27 mouse cellular contexts compared by ENCODE assay signal in genomic region chr2:125651563-125651962, GRCm38 (mm10). TPM values are rescaled to one million over a fixed set of nuclear protein-coding genes. Genes with fewer than 3 reads are reported as not detected.
DNase-seq lines count a peak whose midpoint lies in the region; TF ChIP-seq lines count a peak whose summit lies in the region.
"Had no signal": no experiment of that assay in that cellular context is flagged by ENCODE, and none has a peak within 500 bp of the region (broad histone marks: within the 10 kb centered on the region; RNA-seq: fewer than 3 reads in every experiment).

No protein-coding gene starts in this region.

- no peak for TF ChIP-seq CTCF in gastrocnemius, adult 2 months (IDR thresholded peaks at IDR 0.05)
- TF ChIP-seq CTCF in liver, adult 2 months (IDR thresholded peaks at IDR 0.05; ENCODE audit: low read depth, low read length), result no peak

- no peak for DNase-seq in gastrocnemius, adult 2 months
- DNase-seq in gastrocnemius, postnatal 36 days, result no peak
- peak; percentile 23 to 43 for DNase-seq in heart, adult 9 months (ENCODE audit: low spot score in 2 of 2)
- no peak for DNase-seq in heart, postnatal 4 days
- no peak for DNase-seq in liver, adult 2 months (ENCODE audit: extremely low read depth, low read depth, low spot score)
- DNase-seq in liver, result no peak
- DNase-seq in urinary bladder, postnatal 25 days (ENCODE audit: low spot score), result no peak
- DNase-seq: cerebellum, adult 8-10 months; cerebellum, postnatal 25 days; forebrain, postnatal 0 days; gastrocnemius, postnatal 10 days; kidney, postnatal 4 days; liver, embryonic 13.5 days; lung, adult 18-20 months; right cerebral cortex, postnatal 4 days; thymus, adult 18-20 months; thymus, postnatal 25 days had no signal

- intact Hi-C loops in gastrocnemius, adult 2 months (cut with DNase I), result loop anchor here (10.0 kb wide), 1 partner anchor 873 kb away; no protein-coding TSS in a partner anchor
- intact Hi-C loops in gastrocnemius, postnatal 36 days (cut with DNase I), result no loop called here

- no peaks in the 10 kb centered on the region for H3K79me2 ChIP-seq in liver, adult 2 months (ENCODE audit: control insufficient read depth, insufficient read depth, low read length)

- 62% methylated on average over 8 of the region's 8 CpGs for WGBS in liver, adult 2 months

- 0 out of 2 replicates have a peak overlapping the region, but pooled peaks have one; percentile 15 for H3K9ac ChIP-seq in liver, adult 2 months (ENCODE audit: low read depth, low read length)
- H3K9ac ChIP-seq: embryonic facial prominence, embryonic 15.5 days; forebrain, embryonic 12.5 days; forebrain, postnatal 0 days; hindbrain, embryonic 15.5 days; limb, embryonic 13.5 days; liver, embryonic 13.5 days; midbrain, embryonic 13.5 days; neural tube, embryonic 13.5 days had no signal

- no peak overlapping the region for H3K27ac ChIP-seq in gastrocnemius, adult 2 months
- no peak overlapping the region for H3K27ac ChIP-seq in liver, adult 2 months (replicated peaks; ENCODE audit: insufficient read depth, low read depth, low read length)
- H3K27ac ChIP-seq: embryonic facial prominence, embryonic 10.5 days; embryonic facial prominence, embryonic 15.5 days; forebrain, embryonic 12.5 days; hindbrain, embryonic 10.5 days; hindbrain, embryonic 15.5 days; limb, embryonic 13.5 days; liver, embryonic 13.5 days; macrophage; midbrain, embryonic 13.5 days; neural tube, embryonic 13.5 days; stomach, postnatal 0 days had no signal

- no peak for TF ChIP-seq POLR2A in liver, adult 2 months (IDR thresholded peaks at IDR 0.05; ENCODE audit: extremely low read depth, insufficient read depth, low read length)

- no peaks in the 10 kb centered on the region for H3K27me3 ChIP-seq in liver, adult 2 months (ENCODE audit: control insufficient read depth, insufficient read depth, low read length)
- H3K27me3 ChIP-seq: embryonic facial prominence, embryonic 15.5 days; forebrain, embryonic 12.5 days; hindbrain, embryonic 15.5 days; limb, embryonic 13.5 days; liver, embryonic 13.5 days; midbrain, embryonic 13.5 days; neural tube, embryonic 13.5 days had no signal

- H3K4me3 ChIP-seq in gastrocnemius, adult 2 months, result peak overlapping the region; percentile 21
- no peak overlapping the region; the same call in 1 of the 2 replicates for H3K4me3 ChIP-seq in liver, adult 2 months (ENCODE audit: insufficient read depth, low read depth, low read length)
- H3K4me3 ChIP-seq: embryonic facial prominence, embryonic 10.5 days; embryonic facial prominence, embryonic 15.5 days; forebrain, embryonic 12.5 days; hindbrain, embryonic 10.5 days; hindbrain, embryonic 15.5 days; limb, embryonic 13.5 days; liver, embryonic 13.5 days; midbrain, embryonic 13.5 days; neural tube, embryonic 13.5 days had no signal

- no peaks in the 10 kb centered on the region for H3K36me3 ChIP-seq in liver, adult 2 months (ENCODE audit: control insufficient read depth, insufficient read depth, low read length)
- H3K36me3 ChIP-seq: embryonic facial prominence, embryonic 10.5 days; embryonic facial prominence, embryonic 15.5 days; forebrain, embryonic 12.5 days; hindbrain, embryonic 10.5 days; hindbrain, embryonic 15.5 days; limb, embryonic 13.5 days; liver, embryonic 13.5 days; midbrain, embryonic 13.5 days; neural tube, embryonic 13.5 days had no signal

- peaks cover 2% of the 10 kb centered on the region; the same call in 1 of the 2 replicates for H3K4me1 ChIP-seq in liver, adult 2 months (ENCODE audit: control insufficient read depth, insufficient read depth, low read length)
- H3K4me1 ChIP-seq: embryonic facial prominence, embryonic 10.5 days; forebrain, embryonic 12.5 days; hindbrain, embryonic 15.5 days; limb, embryonic 13.5 days; liver, embryonic 13.5 days; neural tube, embryonic 13.5 days had no signal

RNA-seq across cellular contexts. Expression of gene Eid1, which starts 21.3 kb away (rescaled TPM):
- 10 to 100 TPM; 18.2 to 33.6 TPM for total RNA-seq in gastrocnemius, adult 2 months (2021)
- total RNA-seq in gastrocnemius, postnatal 36 days (2021), result 10 to 100 TPM; 23.0 to 27.9 TPM
- total RNA-seq in heart, postnatal 4 days (2021), result 100 to 1,000 TPM in 1 of 2 experiments, 10 to 100 TPM in 1; 96.5 to 104 TPM
- 7.9 and 11.1 TPM in 2 replicates for total RNA-seq in liver, adult 2 months (2014; rRNA removed)
- 4.4 and 4.5 TPM in 2 replicates for polyA plus RNA-seq in liver, adult 2 months (2012; rRNA removed)

RNA-seq across cellular contexts. Expression of gene Cep152, which starts 26.6 kb away (rescaled TPM):
- 1 to 10 TPM; 1.2 to 1.4 TPM for total RNA-seq in gastrocnemius, adult 2 months (2021)
- 1 to 10 TPM in 1 of 2 experiments, under 1 TPM in 1; 0.99 to 1.2 TPM for total RNA-seq in gastrocnemius, postnatal 36 days (2021)
- 1 to 10 TPM; 4.8 to 4.9 TPM for total RNA-seq in heart, postnatal 4 days (2021)
- 2.5 and 3.0 TPM in 2 replicates for total RNA-seq in liver, adult 2 months (2014; rRNA removed)
- 0.57 and 0.69 TPM in 2 replicates for polyA plus RNA-seq in liver, adult 2 months (2012; rRNA removed)

Comparison
In these comparisons a context has a peak if more than half of its experiments do, and no peak if none do; other contexts are left out.
1. DNase-seq: peak in heart, adult 9 months (2 of 2); none in gastrocnemius, adult 2 months (single experiment), gastrocnemius, postnatal 36 days (0 of 2), heart, postnatal 4 days (single experiment), liver, adult 2 months (single experiment), liver (single experiment) and urinary bladder, postnatal 25 days (single experiment).